Mouse (Mus musculus) thymus, postnatal 25 days (tissue): ENCODE data around the gene Slc17a2.
"Not testable (repeated sequence)": the region's sequence is repeated elsewhere in the genome, so short reads cannot be mapped to it uniquely, and the experiment has no call there.

Source experiments
- DNase-seq: peaks from one replicate; pipeline ENCODE4 v3.0.0; 2022

Gene Slc17a2

GRCm38 (mm10) chr13:23806422-23807052 is at the start of gene Slc17a2:
Gene Slc17a2 (plus strand): TSS chr13:23806993.
- no peak for DNase-seq

- DNase-seq, result no peak
Observed at GRCm38 (mm10) chr13:23757211-23757773, 49.5 kb upstream of the Slc17a2 start.

GRCm38 (mm10) chr13:23757921-23758320 is 48.9 kb upstream of the Slc17a2 start:
- DNase-seq, result no peak

- DNase-seq, result no peak
Observed at GRCm38 (mm10) chr13:23759251-23759771, 47.5 kb upstream of the Slc17a2 start.

GRCm38 (mm10) chr13:23759916-23760239 is 46.9 kb upstream of the Slc17a2 start:
- no peak for DNase-seq

GRCm38 (mm10) chr13:23760240-23760971 is 46.4 kb upstream of the Slc17a2 start:
- DNase-seq, result peak; percentile 56

GRCm38 (mm10) chr13:23760972-23761864 is 45.6 kb upstream of the Slc17a2 start, which contains the start of gene Hist1h4a:
Gene Hist1h4a (minus strand): TSS chr13:23761230.
- DNase-seq, result peak; percentile 98

GRCm38 (mm10) chr13:23761871-23762821 is 44.6 kb upstream of the Slc17a2 start, which contains the start of gene Hist1h3a:
Gene Hist1h3a (minus strand): TSS chr13:23762386.
- DNase-seq, result peak; percentile 75

- DNase-seq, result no peak
Observed at GRCm38 (mm10) chr13:23763242-23763585, 43.6 kb upstream of the Slc17a2 start.

- peak; percentile 92 for DNase-seq
Observed at GRCm38 (mm10) chr13:23763586-23764323, 43.0 kb upstream of the Slc17a2 start, which contains the start of gene Hist1h1a. Gene Hist1h1a (plus strand): TSS chr13:23763666.

- DNase-seq, result no peak
Observed at GRCm38 (mm10) chr13:23764324-23765171, 42.2 kb upstream of the Slc17a2 start.

- no peak for DNase-seq
Observed at GRCm38 (mm10) chr13:23765172-23765513, 41.6 kb upstream of the Slc17a2 start.

GRCm38 (mm10) chr13:23766772-23767171 is 40.0 kb upstream of the Slc17a2 start:
- DNase-seq, result no peak

GRCm38 (mm10) chr13:23768834-23769397 is 37.9 kb upstream of the Slc17a2 start:
- no peak for DNase-seq

GRCm38 (mm10) chr13:23769613-23770012 is 37.2 kb upstream of the Slc17a2 start, which contains the start of gene Trim38:
Gene Trim38 (plus strand): TSS chr13:23769913.
- DNase-seq, result not testable (repeated sequence)

GRCm38 (mm10) chr13:23772561-23773313 is 34.1 kb upstream of the Slc17a2 start:
- no peak for DNase-seq

GRCm38 (mm10) chr13:23778339-23778738 is 28.5 kb upstream of the Slc17a2 start:
- DNase-seq, result no peak

- DNase-seq, result no peak
Observed at GRCm38 (mm10) chr13:23779025-23779424, 27.8 kb upstream of the Slc17a2 start.

GRCm38 (mm10) chr13:23792520-23792919 is 14.3 kb upstream of the Slc17a2 start:
- DNase-seq, result peak; percentile 41
